Mouse (Mus musculus): ENCODE data around the gene Arpc1a. TPM values are rescaled to one million over a fixed set of nuclear protein-coding genes. Genes with fewer than 3 reads are reported as not detected.
"Not testable (repeated sequence)": the region's sequence is repeated elsewhere in the genome, so short reads cannot be mapped to it uniquely, and the experiment has no call there.

Gene Arpc1a
- polyA plus RNA-seq, 1 experiment from 2014 or later = 134 TPM

DNA sequence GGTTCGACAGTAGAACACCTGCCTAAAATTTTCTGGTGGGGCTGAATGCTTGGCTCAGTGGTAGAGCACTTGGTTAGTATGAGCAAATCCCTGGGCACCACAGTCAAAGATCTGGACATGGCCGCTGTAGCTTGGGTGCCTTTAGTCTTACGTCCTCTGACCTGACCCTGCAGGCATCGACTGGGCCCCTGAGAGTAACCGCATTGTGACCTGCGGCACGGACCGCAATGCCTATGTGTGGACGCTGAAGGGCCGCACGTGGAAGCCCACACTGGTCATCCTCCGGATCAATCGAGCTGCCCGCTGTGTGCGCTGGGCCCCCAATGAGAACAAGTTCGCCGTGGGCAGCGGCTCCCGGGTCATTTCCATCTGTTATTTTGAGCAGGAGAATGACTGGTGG lies 39.8 kb downstream of the Arpc1a start:
- peaks cover 42% of the 10 kb centered on the region for H3K36me3 ChIP-seq
- no peak overlapping the region for H3K4me2 ChIP-seq (replicated peaks)
- H3K9me3 ChIP-seq = no peaks in the 10 kb centered on the region
- ATAC-seq = no peak
- no peaks in the 10 kb centered on the region for H3K27me3 ChIP-seq (replicated peaks)
- no peak overlapping the region for H3K4me3 ChIP-seq (replicated peaks)
- WGBS = 92% methylated on average over 19 of the region's 19 CpGs
- H3K27ac ChIP-seq = no peak overlapping the region
- no peaks in the 10 kb centered on the region; the same call in 1 of the 2 replicates for H3K4me1 ChIP-seq (replicated peaks)
- H3K9ac ChIP-seq = no peak overlapping the region

DNA sequence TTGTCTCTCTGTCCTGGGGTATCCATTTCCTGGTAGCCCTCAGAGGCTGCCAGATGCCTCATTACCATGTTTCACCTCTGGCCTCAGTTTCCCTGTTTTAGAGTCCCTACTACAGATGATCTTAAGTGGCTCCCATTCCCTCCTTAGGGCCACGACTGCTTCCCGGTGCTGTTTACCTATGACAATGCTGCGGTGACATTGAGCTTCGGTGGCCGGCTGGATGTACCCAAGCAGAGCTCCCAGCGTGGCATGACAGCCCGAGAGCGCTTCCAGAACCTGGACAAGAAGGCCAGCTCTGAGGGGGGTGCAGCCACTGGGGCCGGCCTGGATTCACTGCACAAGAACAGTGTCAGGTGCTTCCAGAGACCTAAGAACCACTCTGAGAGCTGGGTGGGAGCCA lies 43.0 kb downstream of the Arpc1a start:
- WGBS = 92% methylated on average over 9 of the region's 9 CpGs
- Histone ChIP-seq H3K4me2 (replicated peaks) (no peak overlapping the region), H3K27me3 (replicated peaks) (no peaks in the 10 kb centered on the region), H3K4me1 (replicated peaks) (no peaks in the 10 kb centered on the region), H3K27ac (no peak overlapping the region), H3K9ac (no peak overlapping the region), H3K36me3 (peaks cover 66% of the 10 kb centered on the region), H3K9me3 (no peaks in the 10 kb centered on the region), H3K4me3 (replicated peaks) (no peak overlapping the region)
- no peak for ATAC-seq

DNA sequence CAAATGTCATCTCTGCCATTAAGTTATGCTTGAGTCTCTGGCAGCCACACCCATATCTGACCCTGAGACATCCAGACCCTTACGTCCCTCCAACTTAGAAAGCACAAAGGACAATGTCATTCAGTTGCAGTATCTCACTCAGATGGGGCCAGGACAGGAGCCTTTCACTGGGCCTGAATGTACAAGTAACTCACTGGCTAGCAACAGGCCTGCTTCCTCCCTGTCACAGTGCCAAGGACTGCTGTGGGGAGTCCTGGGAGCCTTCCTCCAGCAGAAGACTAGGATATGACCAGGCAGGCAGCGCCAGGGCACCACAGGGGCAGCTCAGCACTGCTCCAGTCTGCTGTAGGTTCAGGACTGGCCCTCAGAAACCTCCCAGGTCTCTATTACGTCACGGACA lies 45.5 kb downstream of the Arpc1a start:
- Histone ChIP-seq H3K9ac (no peak overlapping the region), H3K4me2 (replicated peaks) (no peak overlapping the region), H3K4me1 (replicated peaks) (no peaks in the 10 kb centered on the region), H3K4me3 (replicated peaks) (no peak overlapping the region), H3K36me3 (peaks cover 82% of the 10 kb centered on the region), H3K9me3 (no peaks in the 10 kb centered on the region), H3K27ac (no peak overlapping the region), H3K27me3 (replicated peaks) (no peaks in the 10 kb centered on the region)
- 90% methylated on average over 4 of the region's 4 CpGs for WGBS
- ATAC-seq = no peak

DNA sequence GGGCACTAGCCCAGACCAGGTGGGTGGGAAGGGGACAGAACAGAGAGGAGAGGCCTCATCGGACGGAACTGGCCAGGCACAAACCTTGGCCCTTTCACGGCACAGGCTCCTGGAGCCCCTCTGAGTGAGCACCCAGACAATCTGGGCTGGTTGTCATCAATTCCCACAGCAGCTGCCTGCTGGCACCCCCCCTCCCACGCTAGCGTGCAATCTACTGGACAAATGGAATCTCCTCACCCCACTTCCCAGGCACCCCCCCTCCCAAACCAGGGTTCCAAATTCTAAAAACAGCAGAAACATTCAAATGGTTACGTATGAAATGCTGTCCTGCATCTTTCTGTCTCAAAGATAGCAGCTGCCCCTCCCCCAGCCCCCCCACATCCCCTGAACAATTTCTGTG lies 46.1 kb downstream of the Arpc1a start:
- ATAC-seq = not testable (repeated sequence)

DNA sequence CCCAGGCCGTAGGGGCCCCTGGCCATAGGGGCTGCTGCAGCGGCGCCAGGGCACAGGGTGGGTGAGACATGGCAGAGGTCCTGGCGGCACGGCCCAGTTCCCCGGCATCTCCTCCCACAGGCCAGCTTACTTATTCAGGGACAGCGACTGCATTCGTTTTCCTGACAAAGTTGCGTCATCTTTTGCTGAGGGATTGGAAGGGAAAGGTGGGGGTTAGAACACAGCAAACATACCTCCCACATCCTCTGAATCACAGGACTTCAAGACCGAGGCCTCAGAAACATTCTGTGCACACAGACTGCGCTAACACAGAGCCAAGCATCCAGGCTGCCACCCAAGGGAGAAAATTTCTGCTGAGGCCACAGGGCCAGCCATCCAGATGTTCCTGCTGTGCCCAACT lies 46.6 kb downstream of the Arpc1a start:
- WGBS = 83% methylated on average over 11 of the region's 11 CpGs
- no peak overlapping the region for H3K4me2 ChIP-seq (replicated peaks)
- no peaks in the 10 kb centered on the region for H3K27me3 ChIP-seq (replicated peaks)
- no peak for ATAC-seq
- H3K4me3 ChIP-seq (replicated peaks) = no peak overlapping the region
- peaks cover 84% of the 10 kb centered on the region for H3K36me3 ChIP-seq
- no peak overlapping the region for H3K27ac ChIP-seq
- H3K4me1 ChIP-seq (replicated peaks) = no peaks in the 10 kb centered on the region
- no peak overlapping the region for H3K9ac ChIP-seq
- H3K9me3 ChIP-seq = no peaks in the 10 kb centered on the region

More for the DNA sequence above, 46.1 kb downstream of the Arpc1a start:
- H3K27ac ChIP-seq; H3K9ac ChIP-seq; H3K9me3 ChIP-seq; H3K4me2 ChIP-seq (replicated peaks); H3K4me1 ChIP-seq (replicated peaks); H3K4me3 ChIP-seq (replicated peaks); H3K27me3 ChIP-seq (replicated peaks): not testable (repeated sequence)
- WGBS = 87% methylated on average over 6 of the region's 6 CpGs
- peaks cover 83% of the 10 kb centered on the region for H3K36me3 ChIP-seq

DNA sequence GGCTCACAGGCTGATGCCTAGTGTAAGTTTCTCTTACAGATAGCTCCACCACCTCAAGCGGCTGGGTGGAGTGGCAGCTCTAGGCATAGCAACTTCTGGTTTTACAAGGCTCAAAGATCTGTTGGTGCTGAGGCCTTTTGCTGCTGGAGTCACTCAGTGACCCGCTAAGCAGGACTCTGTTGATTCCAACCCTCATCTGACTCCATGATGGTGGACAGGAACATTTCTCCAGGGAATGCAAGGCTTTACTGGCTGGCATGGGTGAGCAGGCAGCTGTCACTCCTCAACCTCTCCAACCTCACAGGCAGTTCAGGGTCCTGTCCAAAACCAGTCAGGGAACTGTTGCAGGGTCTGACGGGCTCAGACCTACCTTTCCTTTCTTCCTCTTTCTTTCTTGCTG lies 47.4 kb downstream of the Arpc1a start:
- 87% methylated on average over 3 of the region's 3 CpGs for WGBS
- no peak overlapping the region for H3K4me2 ChIP-seq (replicated peaks)
- no peak overlapping the region for H3K4me3 ChIP-seq (replicated peaks)
- no peak overlapping the region for H3K9ac ChIP-seq
- peaks cover 78% of the 10 kb centered on the region for H3K36me3 ChIP-seq
- H3K27me3 ChIP-seq (replicated peaks) = no peaks in the 10 kb centered on the region
- H3K9me3 ChIP-seq = no peaks in the 10 kb centered on the region
- no peak for ATAC-seq
- H3K4me1 ChIP-seq (replicated peaks) = no peaks in the 10 kb centered on the region
- no peak overlapping the region for H3K27ac ChIP-seq

DNA sequence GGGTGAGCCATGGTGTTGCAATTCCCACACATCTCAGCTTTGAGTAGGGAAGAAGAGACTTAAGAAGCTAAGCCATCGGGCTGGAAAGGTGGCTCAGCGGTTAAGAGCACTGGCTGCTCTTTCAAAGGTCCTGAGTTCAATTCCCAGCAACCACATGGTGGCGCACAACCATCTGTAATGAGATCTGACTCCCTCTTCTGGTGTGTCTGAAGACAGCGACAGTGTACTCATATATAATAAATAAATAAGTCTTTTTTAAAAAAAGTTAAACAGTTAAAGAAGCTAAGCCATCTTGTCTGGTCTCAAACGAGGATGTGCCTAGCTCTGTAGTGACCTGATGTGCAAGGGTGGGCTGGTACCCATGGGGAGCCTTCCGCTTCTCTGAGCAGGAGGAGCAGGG lies 49.6 kb downstream of the Arpc1a start:
- H3K4me1 ChIP-seq (replicated peaks); H3K4me3 ChIP-seq (replicated peaks); ATAC-seq; H3K27me3 ChIP-seq (replicated peaks); H3K27ac ChIP-seq; H3K9me3 ChIP-seq; H3K4me2 ChIP-seq (replicated peaks); H3K9ac ChIP-seq: not testable (repeated sequence)
- peaks cover 69% of the 10 kb centered on the region for H3K36me3 ChIP-seq
- WGBS = 85% methylated on average over 6 of the region's 6 CpGs

DNA sequence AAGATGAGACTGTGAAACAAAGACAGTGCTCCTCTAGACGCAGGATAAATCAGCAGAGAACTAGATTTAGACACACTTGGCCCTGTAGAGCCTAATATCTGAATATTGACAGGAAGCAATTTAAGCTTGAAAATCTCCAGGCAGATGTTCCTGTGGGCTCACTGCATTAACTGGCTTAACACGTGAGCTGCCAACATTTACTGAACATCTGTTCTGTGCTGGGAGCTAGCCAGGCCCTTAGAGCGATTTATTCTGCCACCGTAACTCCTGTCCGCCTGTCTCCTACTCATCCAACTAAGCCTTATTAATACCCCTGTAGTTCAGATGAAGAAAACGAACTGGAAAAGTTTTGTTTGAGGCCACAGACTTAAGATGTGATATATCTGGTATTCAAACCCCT lies 55.2 kb downstream of the Arpc1a start:
- Histone ChIP-seq H3K9me3 (no peaks in the 10 kb centered on the region), H3K4me2 (replicated peaks) (peak overlapping the region; percentile 67), H3K9ac (peak overlapping the region; percentile 93), H3K36me3 (peaks cover 40% of the 10 kb centered on the region), H3K4me3 (replicated peaks) (peak overlapping the region; percentile 96), H3K4me1 (replicated peaks) (peaks cover 13% of the 10 kb centered on the region; the same call in 1 of the 2 replicates), H3K27me3 (replicated peaks) (no peaks in the 10 kb centered on the region), H3K27ac (no peak overlapping the region)
- ATAC-seq = no peak
- WGBS = 5% methylated on average over 6 of the region's 6 CpGs

DNA sequence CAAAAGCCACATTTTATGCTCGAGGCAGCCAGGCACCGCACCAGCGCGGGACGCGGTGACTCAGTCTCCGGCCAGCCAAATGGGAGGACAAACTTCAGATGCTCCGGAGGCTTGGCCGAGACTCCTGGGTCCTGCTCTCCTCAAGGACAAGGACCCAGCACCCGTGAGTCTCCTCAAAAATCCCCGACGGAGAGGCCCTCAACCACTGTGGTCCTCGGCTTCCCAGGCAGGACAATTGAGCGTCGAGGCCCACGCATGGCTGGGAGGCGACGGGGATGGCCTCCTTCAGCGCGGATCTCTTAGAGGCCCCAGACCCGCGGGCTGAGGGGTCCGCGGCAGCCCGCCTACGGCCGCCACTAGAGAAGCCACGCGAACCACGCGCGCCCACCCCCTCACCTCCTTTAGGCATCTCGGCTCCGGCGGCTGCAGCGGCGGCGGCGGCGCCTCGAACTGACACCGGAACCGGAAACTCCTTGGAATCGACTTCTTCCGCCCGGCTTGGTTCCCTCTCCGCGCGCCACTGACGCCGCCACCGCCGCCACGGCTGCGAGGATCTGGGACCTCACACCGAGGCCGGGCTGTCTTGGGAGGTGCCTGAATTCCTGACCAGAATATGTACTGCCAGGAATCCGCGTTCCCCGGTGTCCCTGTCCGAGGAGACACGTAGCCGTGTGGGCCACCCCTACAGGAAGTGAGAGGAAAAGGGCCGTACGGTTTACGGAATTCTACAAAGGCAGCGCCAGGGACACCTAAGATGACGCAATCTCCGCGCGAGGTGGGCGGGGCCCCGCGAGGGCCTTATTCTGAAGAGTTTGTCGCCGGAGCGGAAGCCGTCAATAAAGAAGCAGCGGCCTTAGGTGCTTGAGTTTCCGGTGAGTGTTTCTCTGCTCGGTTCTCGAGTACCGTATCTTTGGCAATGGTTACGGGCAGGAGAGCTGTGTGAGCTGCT lies 56.2 kb downstream of the Arpc1a start, which contains the start of the genes Pdap1 and Bud31:
Gene Pdap1 (minus strand): TSS at position 668 of the 949 bp plus-strand sequence.
Gene Bud31 (plus strand): TSS at position 792 of the 949 bp plus-strand sequence.
- peak within 1 kb of the TSS; percentile 96 for H3K4me3 ChIP-seq (replicated peaks)
- peak; percentile 95 for ATAC-seq
- peak within 1 kb of the TSS; percentile 67 for H3K4me2 ChIP-seq (replicated peaks)
- H3K27ac ChIP-seq = peak within 1 kb of the TSS; percentile 83
- no peaks in the 10 kb centered on the region for H3K9me3 ChIP-seq
- H3K9ac ChIP-seq = peak within 1 kb of the TSS; percentile 93
- no peaks in the 10 kb centered on the region for H3K27me3 ChIP-seq (replicated peaks)
- H3K4me1 ChIP-seq (replicated peaks) = peaks cover 13% of the 10 kb centered on the region; the same call in 1 of the 2 replicates
- H3K36me3 ChIP-seq = peaks cover 36% of the 10 kb centered on the region
- WGBS = under 1% methylated on average over 84 of the region's 84 CpGs

DNA sequence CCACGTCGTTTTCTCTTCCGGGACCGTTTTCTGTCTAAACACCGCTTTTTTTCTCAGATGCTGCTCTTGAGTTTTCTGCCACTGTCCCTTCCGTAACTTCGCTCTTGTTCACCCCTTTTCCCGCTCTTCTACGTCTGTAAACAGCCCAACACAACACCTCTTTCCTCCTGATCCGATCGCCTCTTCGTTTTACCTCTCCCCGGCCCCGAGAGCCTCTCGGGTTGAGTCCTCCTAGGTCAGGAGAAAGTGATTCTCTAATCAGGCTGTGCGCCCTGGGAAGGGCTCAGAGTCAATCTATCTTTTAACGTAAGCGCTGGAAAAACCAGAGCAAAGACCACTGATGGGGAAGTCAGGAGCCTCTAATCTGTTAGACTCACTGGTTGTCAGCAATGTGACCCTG lies 57.0 kb downstream of the Arpc1a start:
- under 1% methylated on average over 18 of the region's 18 CpGs for WGBS
- H3K36me3 ChIP-seq = peaks cover 38% of the 10 kb centered on the region
- peak; percentile 34; the same call in 1 of the 2 replicates for ATAC-seq

DNA sequence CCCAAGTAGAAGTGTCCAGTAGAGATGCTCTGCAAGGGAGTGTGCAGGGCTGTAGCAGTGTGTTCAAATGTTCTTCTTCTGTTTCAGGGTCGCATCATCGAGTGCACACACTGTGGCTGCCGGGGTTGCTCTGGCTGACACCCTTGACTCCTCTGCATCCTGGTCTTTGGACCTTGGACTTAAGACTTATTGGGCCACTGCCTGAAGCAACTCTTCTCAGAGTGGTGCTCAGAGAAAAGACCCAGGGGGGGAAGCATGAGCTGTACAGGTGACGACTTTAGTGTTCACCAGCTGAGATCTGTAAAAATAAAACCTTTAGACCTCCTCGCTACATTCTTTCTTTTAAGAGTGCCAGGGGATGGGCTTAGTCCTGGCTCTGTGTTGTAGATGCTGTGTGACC lies 64.1 kb downstream of the Arpc1a start:
- Histone ChIP-seq H3K9ac (no peak overlapping the region), H3K27me3 (replicated peaks) (no peaks in the 10 kb centered on the region), H3K9me3 (no peaks in the 10 kb centered on the region), H3K4me1 (replicated peaks) (no peaks in the 10 kb centered on the region), H3K27ac (no peak overlapping the region), H3K4me2 (replicated peaks) (no peak overlapping the region), H3K4me3 (replicated peaks) (no peak overlapping the region), H3K36me3 (peaks cover 73% of the 10 kb centered on the region)
- peak; percentile 16; the same call in 1 of the 2 replicates for ATAC-seq
- WGBS = 93% methylated on average over 5 of the region's 5 CpGs

More for the DNA sequence above, 57.0 kb downstream of the Arpc1a start:
- H3K4me1 ChIP-seq (replicated peaks) = peaks cover 13% of the 10 kb centered on the region; the same call in 1 of the 2 replicates
- no peaks in the 10 kb centered on the region for H3K27me3 ChIP-seq (replicated peaks)
- peak overlapping the region; percentile 96 for H3K4me3 ChIP-seq (replicated peaks)
- H3K9me3 ChIP-seq = no peaks in the 10 kb centered on the region
- H3K9ac ChIP-seq = peak overlapping the region; percentile 93
- H3K4me2 ChIP-seq (replicated peaks) = peak overlapping the region; percentile 67
- H3K27ac ChIP-seq = peak overlapping the region; percentile 83

DNA sequence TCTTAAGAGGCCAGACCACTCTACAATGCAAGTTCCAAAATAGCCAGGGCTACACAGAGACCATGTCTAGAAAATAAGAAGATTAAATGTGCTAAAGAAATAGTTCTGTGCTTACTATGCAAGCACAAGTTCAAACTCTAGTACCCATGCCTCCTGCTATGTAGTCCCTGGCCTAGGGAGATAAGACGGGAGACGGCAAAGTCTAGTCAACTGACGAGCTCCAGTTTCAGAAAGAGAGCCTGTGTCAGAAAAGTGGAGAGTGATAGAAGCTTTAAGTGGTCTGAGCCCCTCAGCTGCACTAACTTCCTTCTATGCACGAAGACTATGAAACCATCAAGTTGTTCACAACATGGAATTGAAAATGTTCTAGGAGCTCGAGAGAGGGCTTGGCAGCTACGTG lies 65.7 kb downstream of the Arpc1a start:
- peaks cover 61% of the 10 kb centered on the region for H3K36me3 ChIP-seq
- no peak overlapping the region for H3K4me2 ChIP-seq (replicated peaks)
- H3K4me1 ChIP-seq (replicated peaks) = no peaks in the 10 kb centered on the region
- no peak overlapping the region for H3K4me3 ChIP-seq (replicated peaks)
- ATAC-seq = no peak
- H3K27ac ChIP-seq = no peak overlapping the region
- no peaks in the 10 kb centered on the region for H3K9me3 ChIP-seq
- WGBS = 88% methylated on average over 6 of the region's 6 CpGs
- no peaks in the 10 kb centered on the region for H3K27me3 ChIP-seq (replicated peaks)
- H3K9ac ChIP-seq = no peak overlapping the region
